Mouse (Mus musculus) right cerebral cortex, postnatal 36 days (tissue): ENCODE measurements around the gene Lrrc27.

Experiments
- DNase-seq, 2 experiments: peaks; one replicate each; pipeline ENCODE4 v3.0.0; 2022; ENCODE audit warnings: low spot score in 2 of 2, mixed read lengths in 1 of 2

Gene Lrrc27

DNA sequence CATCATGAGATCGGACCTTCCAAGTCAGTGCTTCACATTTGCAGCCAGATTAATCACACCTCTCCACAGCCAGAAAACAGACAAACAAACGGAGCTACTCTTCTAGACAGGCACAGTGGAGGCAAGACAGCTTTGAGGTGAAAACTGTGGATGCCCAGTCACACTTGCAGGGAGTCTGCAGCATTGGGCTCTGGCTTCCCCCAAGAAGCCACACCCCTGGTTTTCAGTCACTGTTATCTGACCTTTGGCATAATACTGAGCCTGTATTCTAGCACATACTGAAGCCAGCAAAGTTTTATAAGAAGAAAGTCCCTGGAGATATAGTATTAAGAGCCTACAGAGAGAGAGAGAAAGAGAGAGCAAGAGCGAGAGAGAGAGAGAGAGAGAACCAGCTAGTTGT lies 26.6 kb downstream of the Lrrc27 start:
- DNase-seq = no peak

GRCm38 (mm10) chr7:139246086-139246485 lies 33.3 kb downstream of the Lrrc27 start:
- no peak for DNase-seq

DNA sequence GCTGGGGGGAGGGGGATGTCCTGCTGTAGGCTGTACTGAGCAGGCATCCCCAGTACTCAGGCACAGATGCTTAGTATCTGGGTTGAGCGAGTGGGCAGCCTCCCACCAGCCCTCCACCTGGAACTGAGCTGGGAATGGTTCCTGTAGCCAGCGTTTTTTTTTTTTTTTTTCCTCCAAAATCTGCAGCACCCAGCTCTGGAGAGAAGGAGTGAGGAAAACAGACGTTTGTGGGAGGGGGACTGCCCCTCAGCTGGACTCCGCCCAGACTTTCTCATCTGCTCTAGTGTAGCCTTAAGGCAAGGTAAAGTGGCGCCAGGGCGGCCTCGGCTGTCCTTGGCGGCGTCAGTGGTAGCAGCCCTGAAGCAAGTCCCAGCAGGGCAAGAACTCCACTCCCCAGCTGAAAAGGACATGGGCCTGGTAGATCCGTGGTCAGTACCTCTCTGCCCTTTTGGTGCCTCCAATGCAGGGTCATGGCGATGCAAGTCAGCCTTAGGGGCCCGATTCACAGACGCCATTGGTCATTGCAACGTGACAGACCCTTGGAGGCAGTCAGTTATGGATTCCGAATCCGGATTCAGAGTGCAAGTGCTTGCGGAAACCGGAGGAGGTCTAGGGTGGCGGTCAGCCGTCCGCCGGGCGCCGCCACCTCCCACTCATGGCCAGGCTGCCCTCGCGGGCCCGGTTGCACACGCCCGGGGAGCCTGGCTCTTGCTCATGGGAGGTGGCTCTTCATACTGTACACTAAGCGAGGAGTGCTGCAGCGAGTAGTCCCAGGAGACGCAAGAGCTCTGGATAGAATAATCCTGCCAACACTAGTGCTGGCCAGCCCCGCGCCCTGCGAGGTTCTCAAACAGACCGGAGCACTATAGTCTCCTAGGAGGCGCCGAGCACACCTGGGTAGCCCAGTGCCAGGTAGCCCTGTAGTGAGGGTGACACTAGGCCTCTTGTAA lies 34.4 kb downstream of the Lrrc27 start:
- DNase-seq = peak; percentile 75 to 77

DNA sequence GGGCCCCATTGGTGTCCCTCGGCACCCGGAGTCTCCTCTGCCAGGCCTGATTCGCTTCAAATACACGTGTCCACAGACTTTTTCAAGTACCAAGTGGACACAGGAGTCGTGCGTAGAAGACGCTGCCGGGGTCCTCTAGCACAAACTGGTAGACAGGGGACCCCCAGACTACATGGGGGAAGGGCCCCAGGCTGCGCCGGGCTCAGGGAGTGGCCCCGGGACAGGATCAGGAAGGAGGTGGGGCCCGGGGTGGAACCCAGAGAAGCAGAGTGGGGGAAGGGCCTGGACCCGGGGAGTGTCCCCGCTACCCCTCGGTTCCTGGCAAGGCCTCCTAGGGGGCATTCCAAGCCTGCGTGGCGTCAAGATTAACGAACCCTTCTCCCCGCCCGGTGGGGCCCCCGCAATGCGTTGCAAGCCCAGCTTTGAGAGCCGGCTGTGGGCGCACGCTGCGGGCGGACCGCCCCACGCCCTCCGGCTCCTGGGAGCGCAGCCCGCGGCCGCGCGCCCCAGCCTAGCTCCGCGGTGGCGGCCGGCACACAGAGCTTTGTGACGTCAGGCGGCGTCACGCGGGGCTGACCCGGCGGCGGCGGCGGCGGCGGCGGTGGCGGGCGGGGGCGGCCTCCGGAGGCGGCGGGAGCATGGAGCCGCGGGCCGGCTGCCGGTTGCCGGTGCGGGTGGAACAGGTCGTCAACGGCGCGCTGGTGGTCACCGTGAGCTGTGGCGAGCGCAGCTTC lies 35.3 kb downstream of the Lrrc27 start, which contains the start of gene Pwwp2b:
TSS of gene Pwwp2b (plus strand) at position 602 of the 734 bp plus-strand sequence.
- peak; percentile 49 to 52 for DNase-seq

GRCm38 (mm10) chr7:139248615-139249405 lies 36.0 kb downstream of the Lrrc27 start:
- no peak for DNase-seq

DNA sequence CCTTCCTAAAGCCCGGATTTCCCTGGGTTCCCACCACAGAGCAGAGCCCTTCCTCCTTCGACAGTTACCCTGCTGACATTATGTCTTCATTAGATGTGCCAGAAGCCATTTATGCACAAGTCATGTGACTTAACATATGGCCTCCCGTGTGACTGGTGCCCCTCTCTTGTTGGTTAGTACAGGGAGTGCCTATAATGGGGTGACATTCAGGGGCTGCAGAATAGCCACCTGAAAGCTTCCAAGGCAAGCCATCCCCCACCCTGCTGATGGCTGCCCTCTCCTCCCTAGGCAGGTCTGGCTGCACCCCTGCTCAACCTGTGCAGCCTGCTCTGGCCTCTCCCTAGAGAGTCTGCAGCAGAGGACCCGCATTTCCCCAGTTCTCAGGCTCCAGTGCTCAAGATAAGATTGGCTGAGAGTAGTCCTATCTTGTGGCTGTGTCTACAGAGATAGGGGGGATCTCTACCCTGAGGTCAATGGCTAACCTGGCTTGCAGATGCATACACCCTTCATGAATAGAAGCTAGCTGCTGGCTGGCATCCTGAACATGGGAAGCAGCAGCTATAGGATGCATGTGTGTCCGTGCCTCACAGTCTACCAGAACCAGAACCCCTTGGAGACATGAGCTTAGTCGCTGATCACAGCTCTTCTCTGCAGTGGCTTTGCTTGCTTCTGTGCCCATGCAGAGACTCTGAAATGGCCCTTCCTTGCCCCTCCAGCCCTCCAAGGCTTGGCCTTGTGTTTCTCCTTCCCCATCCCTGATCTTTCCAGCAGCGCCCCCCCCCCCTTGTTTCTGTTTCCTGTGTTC lies 36.8 kb downstream of the Lrrc27 start:
- no peak for DNase-seq

- no peak for DNase-seq
Observed at GRCm38 (mm10) chr7:139251881-139252301, 39.1 kb downstream of the Lrrc27 start.

GRCm38 (mm10) chr7:139252566-139252965 lies 39.8 kb downstream of the Lrrc27 start:
- no peak for DNase-seq

DNA sequence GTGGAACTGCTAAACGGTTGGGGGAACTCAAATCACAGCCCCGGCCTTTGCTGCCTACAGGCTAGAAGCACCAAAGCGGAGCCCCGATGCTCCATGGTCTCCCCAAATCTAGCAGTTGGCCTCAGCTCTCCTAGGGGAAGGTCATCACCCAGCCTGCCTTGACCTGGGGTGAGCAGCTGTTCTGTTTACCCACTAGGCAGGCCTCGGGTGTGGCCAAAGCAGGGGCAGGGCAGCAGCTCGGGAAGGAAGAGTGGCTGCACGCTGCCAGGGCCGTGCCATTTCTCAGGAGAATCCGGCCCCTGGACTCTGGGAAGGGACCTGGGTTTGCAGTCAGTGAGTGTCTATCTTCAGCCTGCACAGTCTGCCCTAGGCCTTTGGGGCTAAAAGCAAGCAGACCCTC lies 40.2 kb downstream of the Lrrc27 start:
- DNase-seq = no peak

DNA sequence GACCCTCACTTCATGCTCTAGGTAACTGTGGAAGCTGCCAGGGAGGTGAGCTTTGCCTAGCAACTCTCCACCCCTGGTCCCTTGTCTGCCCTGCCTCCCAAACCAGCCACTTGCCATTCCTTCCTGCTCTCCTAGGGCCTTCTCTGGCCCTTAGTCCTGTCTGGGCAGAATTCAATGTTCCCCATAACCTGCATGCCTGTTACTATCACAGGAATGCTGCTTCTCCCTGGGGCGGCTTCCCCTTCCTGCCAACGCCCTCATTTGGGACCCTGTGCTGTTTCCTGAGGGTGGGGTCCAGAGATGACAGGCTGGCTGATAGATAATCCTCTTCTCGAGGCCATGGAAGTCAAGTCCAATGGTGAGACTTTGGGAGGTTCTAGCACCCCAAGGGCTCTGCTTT lies 40.7 kb downstream of the Lrrc27 start:
- DNase-seq = no peak

DNA sequence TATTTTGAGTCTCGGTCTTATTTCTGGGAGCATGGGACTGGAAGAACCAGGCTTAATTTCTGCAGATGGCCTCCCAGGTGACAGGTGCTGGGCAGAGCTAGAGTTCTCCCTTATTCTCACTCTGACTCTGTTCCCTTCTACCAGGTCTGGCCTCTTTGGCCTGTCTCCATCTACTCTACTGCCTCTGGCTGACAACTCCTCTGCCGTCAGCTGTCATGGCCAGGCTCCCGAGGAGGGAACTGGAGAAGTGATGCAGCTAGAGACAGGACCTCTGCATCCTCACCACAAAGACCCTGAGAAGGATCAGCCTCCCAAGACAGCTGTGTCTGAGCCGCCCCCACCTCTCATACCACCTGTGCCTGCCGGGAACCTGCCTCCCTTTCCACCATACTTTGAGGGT lies 41.8 kb downstream of the Lrrc27 start:
- no peak for DNase-seq

DNA sequence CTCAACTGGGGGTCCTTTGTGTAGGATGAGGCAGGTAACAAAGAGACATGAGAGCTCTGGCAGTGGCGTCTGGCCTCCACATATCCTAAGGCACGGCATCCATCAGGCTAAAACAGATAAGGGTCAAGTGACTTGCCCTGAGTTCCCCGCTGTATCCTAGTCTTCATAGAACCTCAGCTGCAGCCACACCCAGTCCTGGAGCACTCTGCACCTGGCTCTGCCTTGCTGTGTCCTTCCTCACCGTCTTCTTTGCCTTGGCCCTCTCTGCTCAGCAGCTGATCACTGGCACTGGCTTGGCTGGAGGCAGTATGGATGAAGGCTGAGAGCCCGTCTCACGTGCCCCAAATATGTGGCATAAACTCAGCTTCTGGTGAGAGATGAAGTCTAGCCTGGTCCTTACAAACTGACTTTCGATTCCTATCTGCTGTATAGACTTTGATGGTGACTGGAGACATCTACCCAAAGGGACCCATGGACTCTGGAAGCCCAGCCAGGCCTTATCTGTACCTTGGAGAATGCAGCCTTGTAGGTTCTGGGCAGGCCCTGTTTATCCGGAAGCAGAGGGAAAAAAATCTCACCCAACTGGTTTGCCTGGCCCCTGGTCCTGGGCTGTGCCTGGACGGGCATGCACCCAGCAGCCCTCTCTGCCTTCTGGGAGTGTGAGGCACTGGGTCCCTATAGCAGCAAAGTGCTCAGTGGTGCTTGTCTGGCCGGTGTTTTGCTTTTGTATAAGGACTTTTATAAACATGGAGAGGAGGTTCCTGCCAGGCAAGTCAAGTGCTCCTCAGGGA lies 45.2 kb downstream of the Lrrc27 start:
- no peak for DNase-seq

GRCm38 (mm10) chr7:139264337-139264736 lies 51.5 kb downstream of the Lrrc27 start:
- no peak for DNase-seq

- no peak for DNase-seq
Observed at GRCm38 (mm10) chr7:139265634-139266033, 52.8 kb downstream of the Lrrc27 start.

DNA sequence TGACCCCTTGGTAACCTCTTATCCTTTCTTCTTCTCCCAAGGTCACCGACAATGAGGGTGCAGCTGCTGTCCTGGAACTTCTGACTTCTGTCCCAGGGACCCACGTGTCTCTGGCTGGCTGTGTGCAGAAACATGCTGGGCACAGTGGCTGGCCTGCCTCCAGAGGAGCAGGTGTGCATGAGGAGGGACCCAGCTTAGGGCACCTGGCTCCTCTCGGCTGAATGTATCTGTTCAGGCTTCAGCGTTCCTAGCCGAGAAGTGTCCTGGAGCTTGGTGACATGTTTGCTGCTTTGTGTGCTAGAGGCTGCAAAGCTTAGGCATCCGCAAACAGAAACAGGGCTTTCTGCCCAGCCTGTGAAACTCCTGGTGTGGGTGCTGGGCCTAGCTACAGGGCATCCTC lies 53.6 kb downstream of the Lrrc27 start:
- no peak for DNase-seq

DNA sequence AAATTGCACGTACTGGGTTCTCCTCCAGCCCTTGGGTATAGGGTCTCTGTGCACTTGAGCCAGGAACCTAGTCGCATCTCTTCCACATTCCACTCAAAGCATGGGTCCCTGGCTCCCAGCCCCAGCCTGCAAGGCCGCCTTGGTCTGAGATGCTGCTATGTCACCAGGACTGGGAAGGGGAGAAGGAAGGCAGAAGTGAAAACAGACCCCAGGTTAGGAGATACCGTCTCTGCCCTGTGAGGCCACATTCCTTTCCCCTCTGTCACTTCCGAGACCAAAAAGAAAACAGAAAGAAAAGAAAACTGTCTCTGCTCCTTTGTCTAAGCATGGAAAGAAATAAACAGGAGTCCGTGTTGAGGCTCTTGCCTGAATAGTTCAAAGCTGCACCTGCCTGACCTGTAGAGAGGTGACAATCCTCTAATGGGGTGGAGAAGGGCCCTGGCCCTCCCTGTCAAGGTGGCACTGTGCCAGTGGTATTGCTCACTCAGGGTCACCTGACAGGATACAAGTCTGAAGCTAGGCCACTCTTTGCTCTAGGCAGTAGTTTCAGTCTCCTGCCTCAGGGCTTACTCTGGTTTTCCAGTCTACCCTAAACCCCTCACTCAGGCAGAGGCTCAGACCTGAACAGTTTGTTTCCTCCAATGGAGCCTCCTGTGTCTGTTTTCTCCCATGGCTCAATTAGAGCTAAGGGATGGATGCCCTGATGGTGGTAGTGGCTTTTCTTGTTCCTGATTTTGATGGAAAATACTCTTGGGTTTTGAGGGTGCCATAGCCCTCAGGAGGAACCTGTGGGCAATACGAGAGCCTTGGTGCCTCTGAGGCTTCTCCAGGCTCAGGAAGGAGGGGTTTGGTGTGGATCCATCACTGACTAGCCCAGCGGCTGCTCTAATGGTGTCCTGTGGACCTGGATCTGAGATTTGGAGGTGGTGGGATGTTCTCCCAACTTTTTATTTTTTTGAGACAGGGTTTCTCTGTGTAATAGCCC lies 54.4 kb downstream of the Lrrc27 start:
- DNase-seq = no peak

GRCm38 (mm10) chr7:139270738-139271137 lies 58.0 kb downstream of the Lrrc27 start:
- DNase-seq = no peak

DNA sequence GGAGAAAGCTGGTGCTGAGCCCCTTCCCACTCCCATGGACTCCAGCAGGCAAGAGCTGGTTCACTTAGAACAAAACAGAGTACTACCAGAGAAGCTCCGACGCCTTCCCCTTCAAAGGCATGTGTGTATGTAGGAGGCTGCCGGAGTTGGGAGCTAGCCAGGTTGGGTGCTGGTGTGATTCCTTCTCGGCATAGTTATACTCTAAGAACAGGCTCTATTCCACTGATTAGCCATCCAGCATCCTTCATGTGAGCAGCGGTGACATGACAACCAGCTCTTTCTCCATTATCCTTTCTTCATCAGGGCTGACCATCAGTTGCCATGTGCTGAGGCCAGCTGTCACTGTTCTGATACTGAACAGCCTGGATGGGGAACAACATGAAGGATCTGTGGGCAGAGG lies 59.1 kb downstream of the Lrrc27 start:
- peak; percentile 70 to 71 for DNase-seq
